Mouse (Mus musculus): Measurements from ENCODE around the gene Wnt7b.

- TF ChIP-seq CTCF (IDR thresholded peaks at IDR 0.05; ENCODE audit: borderline replicate concordance, control insufficient read depth, extremely low read depth, insufficient read depth, low read length, poor library complexity) (no peak), POLR2A (IDR thresholded peaks at IDR 0.05; ENCODE audit: control insufficient read depth, extremely low read depth, insufficient read depth, low read length, poor library complexity) (no peak)
Measured at GRCm38 (mm10) chr15:85529911-85530310, 52.4 kb downstream of the Wnt7b start.

Measured in thymus, adult 2 months (tissue).